ENCODE assay signal across 17 mouse cellular contexts in the genomic region with DNA sequence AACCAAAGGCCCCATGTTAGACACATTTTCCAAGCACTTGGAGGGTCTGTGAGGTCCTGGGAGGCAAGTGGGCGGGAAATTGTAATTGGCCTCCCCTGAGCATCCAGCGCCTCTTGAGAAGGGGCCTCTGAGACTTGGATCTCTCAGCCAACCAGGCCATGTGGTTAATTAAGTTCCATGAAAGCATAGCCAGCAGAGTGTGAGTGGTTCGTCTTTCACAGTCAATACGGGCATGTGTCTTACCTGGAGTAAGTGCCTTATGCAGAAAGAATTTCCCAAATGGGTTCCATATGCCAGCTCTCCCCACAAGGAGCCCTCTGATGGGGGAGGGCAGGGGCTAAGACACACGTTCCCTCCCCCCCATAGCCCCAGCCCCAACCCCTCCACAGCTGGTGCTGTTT. TPM values are rescaled to one million over a fixed set of nuclear protein-coding genes. Genes with fewer than 3 reads are reported as not detected.
DNase-seq lines count a peak whose midpoint lies in the region; ATAC-seq and TF ChIP-seq lines count a peak whose summit lies in the region.
"Had no signal": no experiment of that assay in that cellular context is flagged by ENCODE, and none has a peak within 500 bp of the region (broad histone marks: within the 10 kb centered on the region; RNA-seq: fewer than 3 reads in every experiment).

No protein-coding gene starts in this region.

- H3K9ac ChIP-seq in lung, embryonic 14.5 days = no peak overlapping the region
- no peak overlapping the region for H3K9ac ChIP-seq in embryonic facial prominence, embryonic 15.5 days
- no peak overlapping the region for H3K9ac ChIP-seq in stomach, embryonic 15.5 days
- H3K9ac ChIP-seq: midbrain, embryonic 13.5 days had no signal

- intact Hi-C loops in left cerebral cortex, postnatal 10 days (cut with DNase I) = no loop called here

- no peak for TF ChIP-seq CTCF in lung, embryonic 14.5 days (IDR thresholded peaks at IDR 0.05; ENCODE audit: low read depth)

- H3K4me1 ChIP-seq in lung, embryonic 14.5 days (ENCODE audit: insufficient read depth) = peaks cover 23% of the 10 kb centered on the region
- H3K4me1 ChIP-seq in embryonic facial prominence, embryonic 15.5 days = peaks cover 44% of the 10 kb centered on the region
- H3K4me1 ChIP-seq in stomach, embryonic 15.5 days = peaks cover 8% of the 10 kb centered on the region; the same call in 1 of the 2 replicates

- DNase-seq in lung, embryonic 14.5 days = peak; percentile 52
- no peak for DNase-seq in lung, postnatal 25 days (ENCODE audit: low spot score)
- peak; percentile 78 for DNase-seq in embryo, embryonic 11 days
- DNase-seq in layer of hippocampus, adult 8-10 months (ENCODE audit: low spot score in 2 of 2) = no peak
- no peak for DNase-seq in left cerebral cortex, postnatal 10 days (ENCODE audit: extremely low spot score in 1 of 2, low spot score in 2 of 2)
- DNase-seq: adrenal gland, postnatal 25 days; cerebellum, postnatal 14 days; heart, adult 2 months; heart, postnatal 14 days; kidney, postnatal 10 days; lung, postnatal 10 days had no signal

- H3K4me3 ChIP-seq in lung, embryonic 14.5 days (ENCODE audit: low read depth, low read length) = no peak overlapping the region
- H3K4me3 ChIP-seq in embryonic facial prominence, embryonic 15.5 days (replicated peaks) = no peak overlapping the region
- no peak overlapping the region for H3K4me3 ChIP-seq in stomach, embryonic 15.5 days (replicated peaks)
- H3K4me3 ChIP-seq: heart, adult 2 months; midbrain, embryonic 13.5 days had no signal

- no peaks in the 10 kb centered on the region for H3K9me3 ChIP-seq in lung, embryonic 14.5 days (ENCODE audit: low read depth, low read length)
- H3K9me3 ChIP-seq in embryonic facial prominence, embryonic 15.5 days (replicated peaks) = no peaks in the 10 kb centered on the region
- no peaks in the 10 kb centered on the region for H3K9me3 ChIP-seq in stomach, embryonic 15.5 days
- H3K9me3 ChIP-seq: midbrain, embryonic 13.5 days had no signal

- 38% methylated on average over 5 of the region's 5 CpGs for WGBS in lung, embryonic 14.5 days
- 26% methylated on average over 5 of the region's 5 CpGs for WGBS in embryonic facial prominence, embryonic 15.5 days
- WGBS in stomach, embryonic 15.5 days = 41% methylated on average over 5 of the region's 5 CpGs

- H3K27ac ChIP-seq in lung, embryonic 14.5 days (ENCODE audit: low read depth) = no peak overlapping the region
- peak overlapping the region; percentile 59; the same call in 1 of the 2 replicates for H3K27ac ChIP-seq in embryonic facial prominence, embryonic 15.5 days (replicated peaks)
- 0 out of 2 replicates have a peak overlapping the region, but pooled peaks have one; percentile 31 for H3K27ac ChIP-seq in stomach, embryonic 15.5 days
- H3K27ac ChIP-seq: heart, adult 2 months; midbrain, embryonic 13.5 days had no signal

- no peaks in the 10 kb centered on the region for H3K36me3 ChIP-seq in lung, embryonic 14.5 days (ENCODE audit: insufficient read depth)
- H3K36me3 ChIP-seq in embryonic facial prominence, embryonic 15.5 days = no peaks in the 10 kb centered on the region
- H3K36me3 ChIP-seq in stomach, embryonic 15.5 days = no peaks in the 10 kb centered on the region
- H3K36me3 ChIP-seq: midbrain, embryonic 13.5 days had no signal

- no peaks in the 10 kb centered on the region for H3K27me3 ChIP-seq in lung, embryonic 14.5 days (ENCODE audit: insufficient read depth, low read length)
- H3K27me3 ChIP-seq in embryonic facial prominence, embryonic 15.5 days = no peaks in the 10 kb centered on the region
- H3K27me3 ChIP-seq in stomach, embryonic 15.5 days (replicated peaks) = no peaks in the 10 kb centered on the region
- H3K27me3 ChIP-seq: midbrain, embryonic 13.5 days had no signal

- ATAC-seq in lung, embryonic 14.5 days (ENCODE audit: insufficient read depth) = no peak
- peak; percentile 76 for ATAC-seq in embryonic facial prominence, embryonic 15.5 days (ENCODE audit: insufficient number of reproducible peaks, low FRiP score, low TSS enrichment, low read depth)
- ATAC-seq in stomach, embryonic 15.5 days (ENCODE audit: insufficient read depth, low FRiP score, low read depth) = peak; percentile 16; the same call in 1 of the 2 replicates
- ATAC-seq: inflammation-experienced regulatory T-cells, adult 6 months; midbrain, embryonic 13.5 days had no signal

- no peak overlapping the region for H3K4me2 ChIP-seq in lung, embryonic 14.5 days
- no peak overlapping the region for H3K4me2 ChIP-seq in embryonic facial prominence, embryonic 15.5 days (replicated peaks)
- H3K4me2 ChIP-seq in stomach, embryonic 15.5 days = no peak overlapping the region
- H3K4me2 ChIP-seq: midbrain, embryonic 13.5 days had no signal

RNA-seq across cellular contexts. Expression of gene 1810010D01Rik, which starts 28.2 kb away (rescaled TPM):
- 0.58 and 0.93 TPM in 2 replicates for polyA plus RNA-seq in lung, embryonic 14.5 days (2014; fragmentation: Nextera tagmentation; extraction: Ambion mirVana)
- polyA plus RNA-seq in embryonic facial prominence, embryonic 15.5 days (2015; fragmentation: Nextera tagmentation; extraction: Ambion mirVana) = 0.19 TPM in 1 of 2 replicates, not detected in the other
- 0.94 and 0.95 TPM in 2 replicates for polyA plus RNA-seq in stomach, embryonic 15.5 days (2015; fragmentation: Nextera tagmentation; extraction: Ambion mirVana)
- total RNA-seq in layer of hippocampus, adult 8-10 months (2022) = 1 to 10 TPM in 2 of 4 experiments, under 1 TPM in 1, not detected in 1; 0.62 to 1.6 (median 1.3) TPM
- under 1 TPM in 1 of 2 experiments, not detected in 1; 0.73 TPM for total RNA-seq in left cerebral cortex, postnatal 10 days (2021)
- total RNA-seq: heart, adult 2 months; liver, adult 2 months; MEL had no signal
- polyA plus RNA-seq: inflammation-experienced regulatory T-cells, adult 6 months had no signal

Comparison
In these comparisons a context has a peak if more than half of its experiments do, and no peak if none do; other contexts are left out.
1. DNase-seq: peak in lung, embryonic 14.5 days (single experiment) and embryo, embryonic 11 days (single experiment); none in lung, postnatal 25 days (single experiment), layer of hippocampus, adult 8-10 months (0 of 2) and left cerebral cortex, postnatal 10 days (0 of 2).